In the genomic region with DNA sequence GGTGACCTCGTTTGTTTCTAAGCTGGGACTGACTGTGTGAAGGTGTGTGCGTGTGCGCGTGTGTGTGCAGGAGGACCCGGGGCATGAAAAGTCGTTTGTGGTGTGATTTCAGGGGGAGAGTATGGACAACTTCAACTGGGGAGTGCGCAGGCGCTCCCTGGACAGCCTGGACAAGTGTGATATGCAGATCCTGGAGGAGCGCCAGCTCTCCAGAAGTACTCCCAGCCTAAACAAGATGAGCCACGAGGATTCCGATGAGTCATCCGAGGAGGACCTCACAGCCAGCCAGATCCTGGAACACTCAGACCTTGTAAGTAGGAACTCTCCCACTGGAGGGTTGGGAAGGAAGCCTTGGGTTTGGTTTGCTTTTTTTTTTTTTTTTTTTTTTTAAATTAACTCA, we compare ENCODE assay signal across 9 mouse cellular contexts. TPM values are rescaled to one million over a fixed set of nuclear protein-coding genes. Genes with fewer than 3 reads are reported as not detected.
DNase-seq lines count a peak whose midpoint lies in the region; ATAC-seq and TF ChIP-seq lines count a peak whose summit lies in the region.
"Had no signal": no experiment of that assay in that cellular context is flagged by ENCODE, and none has a peak within 500 bp of the region (broad histone marks: within the 10 kb centered on the region; RNA-seq: fewer than 3 reads in every experiment).

No protein-coding gene starts in this region.

- 0 out of 2 replicates have a peak overlapping the region, but pooled peaks have one; percentile 15 for H3K27ac ChIP-seq in intestine, postnatal 0 days (ENCODE audit: low read depth, low read length)

- H3K4me2 ChIP-seq in intestine, postnatal 0 days (replicated peaks; ENCODE audit: low read depth) = peak overlapping the region; percentile 10; the same call in 1 of the 2 replicates

- intact Hi-C loops in left cerebral cortex, postnatal 25 days (cut with DNase I) = no loop called here

- peak; percentile 61 for DNase-seq in R1 (ENCODE audit: low read depth, low spot score)
- DNase-seq in cerebellum, adult 11 months = peak; percentile 56
- peak; percentile 79 to 88 for DNase-seq in gastrocnemius, adult 8-10 months (ENCODE audit: low spot score in 2 of 2)
- DNase-seq in left cerebral cortex, postnatal 25 days (ENCODE audit: low spot score in 2 of 2) = peak; percentile 81 to 95
- peak; percentile 96 for DNase-seq in ovary, adult 18-20 months (ENCODE audit: low spot score)
- peak; percentile 83 to 84 for DNase-seq in urinary bladder, postnatal 4 days (ENCODE audit: low spot score in 2 of 2)
- DNase-seq in neural tube, embryonic 10.5 days (ENCODE audit: extremely low spot score, low spot score) = no peak

- no peak overlapping the region for H3K9ac ChIP-seq in intestine, postnatal 0 days (ENCODE audit: low read depth, low read length)

- H3K36me3 ChIP-seq in intestine, postnatal 0 days (ENCODE audit: control insufficient read depth, insufficient read depth) = no peaks in the 10 kb centered on the region

- no peak overlapping the region for H3K4me3 ChIP-seq in intestine, postnatal 0 days (ENCODE audit: low read depth, low read length)

- no peaks in the 10 kb centered on the region for H3K4me1 ChIP-seq in intestine, postnatal 0 days (replicated peaks; ENCODE audit: control insufficient read depth, insufficient read depth, low read length)

- H3K27me3 ChIP-seq in intestine, postnatal 0 days (replicated peaks; ENCODE audit: control insufficient read depth, insufficient read depth, low read length) = no peaks in the 10 kb centered on the region

- TF ChIP-seq CTCF in intestine, postnatal 0 days (IDR thresholded peaks at IDR 0.05; ENCODE audit: low read depth) = no peak

- 54% methylated on average over 12 of the region's 12 CpGs for WGBS in intestine, postnatal 0 days

- peak; percentile 74 for ATAC-seq in intestine, postnatal 0 days

- H3K9me3 ChIP-seq in intestine, postnatal 0 days (ENCODE audit: control insufficient read depth) = no peaks in the 10 kb centered on the region

RNA-seq across cellular contexts. Expression of a gene that starts 51.8 kb away (rescaled TPM):
- total RNA-seq in gastrocnemius, adult 8-10 months (2022) = not detected
- not detected in 2 replicates for polyA plus RNA-seq in intestine, postnatal 0 days (2015; fragmentation: Nextera tagmentation; extraction: Ambion mirVana)
- total RNA-seq in left cerebral cortex, postnatal 25 days (2021) = 1 to 10 TPM; 1.2 to 1.7 TPM
- total RNA-seq: neutrophil, adult 5-6 weeks had no signal

RNA-seq across cellular contexts. Expression of a gene that starts 56.3 kb away (rescaled TPM):
- 1 to 10 TPM; 1.3 to 2.0 (median 1.5) TPM for total RNA-seq in gastrocnemius, adult 8-10 months (2022)
- polyA plus RNA-seq in intestine, postnatal 0 days (2015; fragmentation: Nextera tagmentation; extraction: Ambion mirVana) = 6.6 and 6.7 TPM in 2 replicates
- 1 to 10 TPM; 5.7 to 6.0 TPM for total RNA-seq in left cerebral cortex, postnatal 25 days (2021)
